Mouse (Mus musculus): ENCODE measurements around the gene Olfr747. TPM values are rescaled to one million over a fixed set of nuclear protein-coding genes. Genes with fewer than 3 reads are reported as not detected.
"Not testable (repeated sequence)": the region's sequence is repeated elsewhere in the genome, so short reads cannot be mapped to it uniquely, and the experiment has no call there.

Olfr747 gene
- total RNA-seq (2015; ENCODE audit: low replicate concordance) (not detected in 2 replicates), total RNA-seq (2017; ENCODE audit: low replicate concordance) (not detected in 2 replicates)

DNA sequence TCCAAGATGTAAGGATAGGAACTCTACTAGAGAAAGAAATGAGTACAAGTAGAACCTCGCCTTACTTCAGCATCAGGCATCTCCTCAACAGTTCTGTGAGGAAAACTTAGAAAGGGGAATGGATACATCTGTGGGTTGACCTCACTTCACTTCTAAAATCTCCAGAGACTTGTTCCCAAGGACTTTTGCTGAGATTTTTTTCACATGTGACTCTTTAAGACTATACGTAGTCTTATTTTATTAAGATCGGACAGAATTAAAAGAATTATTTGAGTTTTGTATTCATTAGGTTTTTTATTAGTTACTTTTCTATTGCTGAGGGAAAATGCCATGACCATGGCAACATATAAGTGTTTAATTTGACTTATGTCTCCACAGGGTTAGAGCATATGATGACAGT lies at the start of gene Olfr747:
Gene Olfr747, minus strand, starts transcription at position 101 of the 400 bp plus-strand sequence.
- no peak for ATAC-seq (replicated peaks; ENCODE audit: low FRiP score, poor library complexity, severe bottlenecking)

DNA sequence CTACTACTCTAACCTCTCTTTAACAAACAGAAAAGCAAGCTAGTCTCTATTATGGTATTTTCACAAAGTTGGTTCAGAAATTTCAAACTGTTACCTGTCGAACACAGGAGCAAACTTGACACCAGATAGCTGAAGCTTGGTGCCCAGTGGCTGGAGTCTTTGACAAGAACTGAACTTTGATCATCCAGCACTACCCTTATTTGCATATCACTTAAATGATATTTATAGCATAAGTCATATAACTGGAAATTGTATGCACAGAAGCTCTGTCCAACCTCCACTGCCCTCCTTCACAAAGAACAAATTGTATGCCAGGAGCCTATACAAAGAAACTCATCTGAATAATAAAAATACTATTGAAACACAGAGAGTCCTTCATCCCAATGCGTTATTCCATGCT lies 48.6 kb upstream of the Olfr747 start:
- ATAC-seq (replicated peaks; ENCODE audit: low FRiP score, poor library complexity, severe bottlenecking), result no peak

DNA sequence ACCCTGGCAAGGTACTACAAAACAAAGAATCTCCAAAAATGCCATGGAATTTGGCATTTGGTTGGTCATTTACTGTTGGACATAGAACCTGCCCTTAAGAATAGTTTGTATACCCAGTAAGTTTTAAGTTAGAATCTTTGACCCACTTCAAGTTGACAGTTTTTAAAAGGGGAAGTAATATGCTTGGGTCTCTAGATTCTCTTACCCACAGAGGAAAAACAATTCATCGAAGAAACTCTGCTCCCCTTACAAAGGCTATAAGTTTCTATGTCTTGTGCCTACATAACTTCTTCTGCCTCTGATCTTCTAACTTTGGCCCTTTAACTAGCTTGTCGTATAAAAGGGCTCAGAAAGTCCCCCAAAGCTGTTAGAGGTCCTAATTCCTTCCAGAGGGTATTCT lies 47.3 kb upstream of the Olfr747 start:
- no peak for ATAC-seq (replicated peaks; ENCODE audit: low FRiP score, poor library complexity, severe bottlenecking)

DNA sequence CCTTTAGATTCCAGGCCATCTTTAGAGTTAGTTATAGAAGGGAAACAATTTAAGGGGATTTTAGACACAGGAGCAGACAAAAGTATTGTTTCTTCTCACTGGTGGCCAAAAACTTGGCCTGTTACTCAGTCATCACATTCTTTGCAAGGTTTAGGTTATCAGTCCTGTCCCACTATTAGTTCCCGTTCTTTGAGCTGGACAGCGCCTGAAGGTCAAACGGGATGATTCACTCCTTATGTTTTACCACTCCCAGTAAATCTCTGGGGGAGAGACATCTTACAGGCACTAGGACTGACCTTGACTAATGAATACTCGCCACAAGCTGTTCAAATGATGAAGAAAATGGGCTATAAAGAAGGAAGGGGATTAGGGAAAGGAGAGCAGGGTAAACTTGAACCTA lies 29.4 kb upstream of the Olfr747 start:
- not testable (repeated sequence) for ATAC-seq (replicated peaks; ENCODE audit: low FRiP score, poor library complexity, severe bottlenecking)

DNA sequence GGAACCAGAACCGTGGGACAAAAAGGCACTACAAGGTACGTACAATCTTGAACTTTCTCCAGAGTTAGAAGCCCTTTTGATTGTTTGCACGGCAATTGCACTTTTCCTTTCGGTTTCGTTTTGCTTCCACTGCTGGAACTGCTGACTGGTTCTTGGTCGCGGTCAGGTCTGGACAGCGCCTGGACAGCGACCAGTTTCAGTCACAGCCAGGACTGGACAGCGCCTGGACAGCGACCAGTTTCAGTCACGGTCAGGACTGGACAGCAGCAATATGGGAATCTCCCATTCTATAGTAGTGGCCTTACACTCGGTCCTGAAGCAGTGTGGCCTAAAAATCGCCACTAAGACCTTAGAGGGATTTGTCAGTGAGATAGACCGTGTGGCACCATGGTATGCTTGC lies 26.9 kb upstream of the Olfr747 start:
- not testable (repeated sequence) for ATAC-seq (replicated peaks; ENCODE audit: low FRiP score, poor library complexity, severe bottlenecking)

DNA sequence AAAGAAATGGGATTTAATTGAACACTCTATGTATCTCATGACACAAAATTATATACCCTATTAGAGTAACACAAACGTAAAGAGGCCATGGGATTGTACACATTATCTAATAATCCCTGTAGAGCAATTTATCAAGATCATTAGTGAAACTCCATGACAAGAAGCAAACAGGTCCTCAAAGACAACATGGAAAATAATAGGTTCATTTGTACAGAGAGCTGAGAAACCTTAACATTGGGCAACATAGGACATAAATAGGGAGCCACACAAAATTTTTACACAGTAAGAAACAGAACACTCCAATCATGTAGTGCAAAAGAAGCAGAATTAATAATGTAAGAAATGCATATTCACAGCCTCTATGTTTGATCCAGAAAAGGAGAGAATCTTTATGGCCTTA lies 14.1 kb upstream of the Olfr747 start, which contains the start of gene Olfr748:
Gene Olfr748, plus strand, starts transcription at position 301 of the 400 bp plus-strand sequence.
- ATAC-seq (replicated peaks; ENCODE audit: low FRiP score, poor library complexity, severe bottlenecking), result no peak

DNA sequence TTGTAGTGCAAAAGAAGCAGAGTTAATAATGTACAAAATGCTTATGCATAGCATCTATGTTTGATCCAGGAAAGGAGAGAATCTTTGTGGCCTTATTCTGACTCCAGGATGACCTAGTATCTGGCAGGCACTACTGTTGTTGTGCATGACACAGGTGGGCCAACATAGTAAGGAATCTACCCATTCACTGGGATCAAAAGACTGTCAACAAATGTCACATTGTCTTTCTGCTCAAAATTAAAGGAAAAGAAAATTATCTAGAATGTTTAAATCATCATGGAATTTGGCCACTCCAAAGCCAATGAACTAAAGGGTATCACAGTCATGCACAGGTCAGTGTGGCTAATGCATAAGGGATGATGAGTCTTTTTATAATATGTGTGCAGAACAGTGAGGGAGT lies 46.2 kb downstream of the Olfr747 start, which contains the start of gene Olfr746:
Gene Olfr746, plus strand, starts transcription at position 301 of the 400 bp plus-strand sequence.
- no peak for ATAC-seq (replicated peaks; ENCODE audit: low FRiP score, poor library complexity, severe bottlenecking)

DNA sequence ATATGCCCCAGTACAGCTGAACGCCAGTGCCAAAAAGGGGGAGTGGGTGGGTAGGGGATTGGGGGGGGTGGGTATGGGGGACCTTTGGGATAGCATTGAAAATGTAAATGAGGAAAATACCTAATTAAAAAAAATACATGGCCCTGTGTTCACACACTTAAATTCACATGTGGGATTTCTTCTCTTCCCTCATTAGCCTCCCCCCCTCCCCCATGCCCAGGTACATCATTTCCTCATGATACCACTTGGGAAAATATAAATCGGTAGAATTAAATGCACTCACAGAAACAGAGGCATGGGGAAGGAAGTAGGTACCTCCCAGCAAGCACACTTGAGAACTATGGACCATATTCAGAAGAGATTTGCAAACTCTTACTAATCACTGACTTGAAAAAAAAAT lies 53.9 kb downstream of the Olfr747 start, which contains the start of gene Olfr745:
Gene Olfr745, plus strand, starts transcription at position 301 of the 400 bp plus-strand sequence.
- ATAC-seq (replicated peaks; ENCODE audit: low FRiP score, poor library complexity, severe bottlenecking), result no peak

Other genes with a start within 250 kb of the Olfr747 start
- gene Olfr740, start 247.7 kb downstream of the Olfr747 start, total RNA-seq (2015; ENCODE audit: low replicate concordance), result 0.38 TPM in 1 of 2 replicates, not detected in the other
- not detected in 2 replicates for gene Olfr740, start 247.7 kb downstream of the Olfr747 start, total RNA-seq (2017; ENCODE audit: low replicate concordance)
- not detected in 2 replicates for gene Olfr741, start 220.5 kb downstream of the Olfr747 start, total RNA-seq (2015; ENCODE audit: low replicate concordance)
- gene Olfr741, start 220.5 kb downstream of the Olfr747 start, total RNA-seq (2017; ENCODE audit: low replicate concordance), result 0.56 TPM in 1 of 2 replicates, not detected in the other
- gene Olfr742, start 189.6 kb downstream of the Olfr747 start, total RNA-seq (2015; ENCODE audit: low replicate concordance), result not detected in 2 replicates
- gene Olfr742, start 189.6 kb downstream of the Olfr747 start, total RNA-seq (2017; ENCODE audit: low replicate concordance), result not detected in 2 replicates
- not detected in 2 replicates for gene Olfr743, start 171.4 kb downstream of the Olfr747 start, total RNA-seq (2015; ENCODE audit: low replicate concordance)
- gene Olfr743, start 171.4 kb downstream of the Olfr747 start, total RNA-seq (2017; ENCODE audit: low replicate concordance), result not detected in 2 replicates
- gene Olfr744, start 78.3 kb downstream of the Olfr747 start, total RNA-seq (2015; ENCODE audit: low replicate concordance), result not detected in 2 replicates
- not detected in 2 replicates for gene Olfr744, start 78.3 kb downstream of the Olfr747 start, total RNA-seq (2017; ENCODE audit: low replicate concordance)
- not detected in 2 replicates for gene Olfr745, start 53.8 kb downstream of the Olfr747 start, total RNA-seq (2015; ENCODE audit: low replicate concordance)
- not detected in 2 replicates for gene Olfr745, start 53.8 kb downstream of the Olfr747 start, total RNA-seq (2017; ENCODE audit: low replicate concordance)
- not detected in 2 replicates for gene Olfr746, start 46.1 kb downstream of the Olfr747 start, total RNA-seq (2015; ENCODE audit: low replicate concordance)
- not detected in 2 replicates for gene Olfr746, start 46.1 kb downstream of the Olfr747 start, total RNA-seq (2017; ENCODE audit: low replicate concordance)
- not detected in 2 replicates for gene Olfr748, start 14.2 kb upstream of the Olfr747 start, total RNA-seq (2015; ENCODE audit: low replicate concordance)
- not detected in 2 replicates for gene Olfr748, start 14.2 kb upstream of the Olfr747 start, total RNA-seq (2017; ENCODE audit: low replicate concordance)
- gene Olfr749, start 51.9 kb upstream of the Olfr747 start, total RNA-seq (2015; ENCODE audit: low replicate concordance), result not detected in 2 replicates
- not detected in 2 replicates for gene Olfr749, start 51.9 kb upstream of the Olfr747 start, total RNA-seq (2017; ENCODE audit: low replicate concordance)
- gene Ttc5, start 92.3 kb upstream of the Olfr747 start, total RNA-seq (2015; ENCODE audit: low replicate concordance), result 1.2 and 7.7 TPM in 2 replicates
- 9.8 and 11.8 TPM in 2 replicates for gene Ttc5, start 92.3 kb upstream of the Olfr747 start, total RNA-seq (2017; ENCODE audit: low replicate concordance)
- gene Ccnb1ip1, start 114.5 kb upstream of the Olfr747 start, total RNA-seq (2015; ENCODE audit: low replicate concordance), result not detected in 2 replicates
- not detected in 2 replicates for gene Ccnb1ip1, start 114.5 kb upstream of the Olfr747 start, total RNA-seq (2017; ENCODE audit: low replicate concordance)
- gene Parp2, start 114.6 kb upstream of the Olfr747 start, total RNA-seq (2015; ENCODE audit: low replicate concordance), result 15.8 and 18.2 TPM in 2 replicates
- 32.1 and 44.7 TPM in 2 replicates for gene Parp2, start 114.6 kb upstream of the Olfr747 start, total RNA-seq (2017; ENCODE audit: low replicate concordance)
- 9.0 and 13.4 TPM in 2 replicates for gene Tep1, start 177.4 kb upstream of the Olfr747 start, total RNA-seq (2015; ENCODE audit: low replicate concordance)
- 5.3 and 18.3 TPM in 2 replicates for gene Tep1, start 177.4 kb upstream of the Olfr747 start, total RNA-seq (2017; ENCODE audit: low replicate concordance)
- gene Klhl33, start 204.3 kb upstream of the Olfr747 start, total RNA-seq (2015; ENCODE audit: low replicate concordance), result not detected in 2 replicates
- gene Klhl33, start 204.3 kb upstream of the Olfr747 start, total RNA-seq (2017; ENCODE audit: low replicate concordance), result 0.14 TPM in 1 of 2 replicates, not detected in the other
- gene Osgep, start 231.7 kb upstream of the Olfr747 start, total RNA-seq (2015; ENCODE audit: low replicate concordance), result 6.5 and 19.2 TPM in 2 replicates
- 13.0 and 13.4 TPM in 2 replicates for gene Osgep, start 231.7 kb upstream of the Olfr747 start, total RNA-seq (2017; ENCODE audit: low replicate concordance)
- 21.9 and 26.3 TPM in 2 replicates for gene Apex1, start 231.8 kb upstream of the Olfr747 start, total RNA-seq (2015; ENCODE audit: low replicate concordance)
- gene Apex1, start 231.8 kb upstream of the Olfr747 start, total RNA-seq (2017; ENCODE audit: low replicate concordance), result 12.3 and 13.4 TPM in 2 replicates
- gene Pip4p1, start 237.7 kb upstream of the Olfr747 start, total RNA-seq (2015; ENCODE audit: low replicate concordance), result 19.6 and 22.3 TPM in 2 replicates
- 18.0 and 21.5 TPM in 2 replicates for gene Pip4p1, start 237.7 kb upstream of the Olfr747 start, total RNA-seq (2017; ENCODE audit: low replicate concordance)
- 357 and 415 TPM in 2 replicates for gene Pnp, start 237.9 kb upstream of the Olfr747 start, total RNA-seq (2015; ENCODE audit: low replicate concordance)
- gene Pnp, start 237.9 kb upstream of the Olfr747 start, total RNA-seq (2017; ENCODE audit: low replicate concordance), result 529 and 542 TPM in 2 replicates

Measured in erythroblast, adult 5-6 weeks (primary cell).